Mouse (Mus musculus): ENCODE results near the gene Gpi1. TPM values are rescaled to one million over a fixed set of nuclear protein-coding genes. Genes with fewer than 3 reads are reported as not detected.

Gene Gpi1
- polyA plus RNA-seq, 1 experiment from 2014 or later: 216 TPM

GRCm38 (mm10) chr7:34168470-34169251 lies 61.5 kb downstream of the Gpi1 start:
- H3K4me1 ChIP-seq: peaks cover 13% of the 10 kb centered on the region
- 10% methylated on average over 30 of the region's 30 CpGs for WGBS

GRCm38 (mm10) chr7:34167766-34168469 lies 62.2 kb downstream of the Gpi1 start:
- WGBS: under 1% methylated on average over 44 of the region's 54 CpGs
- H3K9ac ChIP-seq: peak overlapping the region; percentile 97
- peaks cover 23% of the 10 kb centered on the region for H3K36me3 ChIP-seq (ENCODE audit: poor library complexity, severe bottlenecking)
- no peaks in the 10 kb centered on the region for H3K9me3 ChIP-seq (replicated peaks)
- H3K27ac ChIP-seq: peak overlapping the region; percentile 82
- ATAC-seq: peak; percentile 85
- peak overlapping the region; percentile 96 for H3K4me3 ChIP-seq
- H3K27me3 ChIP-seq: no peaks in the 10 kb centered on the region
- peaks cover 13% of the 10 kb centered on the region for H3K4me1 ChIP-seq
- peak overlapping the region; percentile 84 for H3K4me2 ChIP-seq

More at GRCm38 (mm10) chr7:34168470-34169251, 61.5 kb downstream of the Gpi1 start:
- H3K9me3 ChIP-seq (replicated peaks): no peaks in the 10 kb centered on the region
- ATAC-seq: peak; percentile 98
- H3K4me2 ChIP-seq: peak overlapping the region; percentile 84
- peak overlapping the region; percentile 82 for H3K27ac ChIP-seq
- peaks cover 16% of the 10 kb centered on the region for H3K36me3 ChIP-seq (ENCODE audit: poor library complexity, severe bottlenecking)
- peak overlapping the region; percentile 97 for H3K9ac ChIP-seq
- no peaks in the 10 kb centered on the region for H3K27me3 ChIP-seq
- peak overlapping the region; percentile 96 for H3K4me3 ChIP-seq

- no peak for ATAC-seq
- H3K9me3 ChIP-seq (replicated peaks): no peaks in the 10 kb centered on the region
- H3K4me1 ChIP-seq: peaks cover 13% of the 10 kb centered on the region
- no peaks in the 10 kb centered on the region for H3K27me3 ChIP-seq
- peaks cover 34% of the 10 kb centered on the region for H3K36me3 ChIP-seq (ENCODE audit: poor library complexity, severe bottlenecking)
- H3K9ac ChIP-seq: peak overlapping the region; percentile 39; the same call in 1 of the 2 replicates
- peak overlapping the region; percentile 9 for H3K4me3 ChIP-seq
- H3K4me2 ChIP-seq: peak overlapping the region; percentile 29
- whole genome bisulfite sequencing: 50% methylated on average over 4 of the region's 4 CpGs
- no peak overlapping the region for H3K27ac ChIP-seq
These were observed 63.3 kb downstream of the Gpi1 start for GRCm38 (mm10) chr7:34166850-34167249.

GRCm38 (mm10) chr7:34165999-34166398 lies 64.1 kb downstream of the Gpi1 start:
- ATAC-seq: no peak
- H3K27me3 ChIP-seq: no peaks in the 10 kb centered on the region
- H3K9ac ChIP-seq: no peak overlapping the region
- no peak overlapping the region for H3K4me3 ChIP-seq
- no peak overlapping the region for H3K27ac ChIP-seq
- H3K9me3 ChIP-seq (replicated peaks): no peaks in the 10 kb centered on the region
- H3K36me3 ChIP-seq (ENCODE audit: poor library complexity, severe bottlenecking): peaks cover 42% of the 10 kb centered on the region
- no peak overlapping the region for H3K4me2 ChIP-seq
- WGBS: 90% methylated on average over 3 of the region's 3 CpGs
- peaks cover 13% of the 10 kb centered on the region for H3K4me1 ChIP-seq

- H3K36me3 ChIP-seq (ENCODE audit: poor library complexity, severe bottlenecking): peaks cover 54% of the 10 kb centered on the region
- no peak for ATAC-seq
These were observed 65.5 kb downstream of the Gpi1 start for GRCm38 (mm10) chr7:34164671-34165070.

GRCm38 (mm10) chr7:34159167-34159566 lies 71.0 kb downstream of the Gpi1 start:
- Histone ChIP-seq H3K4me1 (no peaks in the 10 kb centered on the region), H3K27me3 (no peaks in the 10 kb centered on the region), H3K4me3 (no peak overlapping the region), H3K9me3 (replicated peaks) (no peaks in the 10 kb centered on the region), H3K9ac (no peak overlapping the region), H3K27ac (no peak overlapping the region), H3K4me2 (no peak overlapping the region), H3K36me3 (ENCODE audit: poor library complexity, severe bottlenecking) (peaks cover 94% of the 10 kb centered on the region)
- WGBS: 90% methylated on average over 3 of the region's 3 CpGs
- no peak for ATAC-seq

More at GRCm38 (mm10) chr7:34164671-34165070, 65.5 kb downstream of the Gpi1 start:
- no peak overlapping the region for H3K27ac ChIP-seq
- no peak overlapping the region for H3K9ac ChIP-seq
- 95% methylated on average over 7 of the region's 7 CpGs for WGBS
- peaks cover 13% of the 10 kb centered on the region for H3K4me1 ChIP-seq
- no peak overlapping the region for H3K4me3 ChIP-seq
- no peaks in the 10 kb centered on the region for H3K9me3 ChIP-seq (replicated peaks)
- no peak overlapping the region for H3K4me2 ChIP-seq
- no peaks in the 10 kb centered on the region for H3K27me3 ChIP-seq

- Histone ChIP-seq H3K27ac (no peak overlapping the region), H3K27me3 (no peaks in the 10 kb centered on the region), H3K9ac (no peak overlapping the region), H3K4me3 (no peak overlapping the region), H3K36me3 (ENCODE audit: poor library complexity, severe bottlenecking) (peaks cover 96% of the 10 kb centered on the region), H3K9me3 (replicated peaks) (no peaks in the 10 kb centered on the region), H3K4me1 (no peaks in the 10 kb centered on the region), H3K4me2 (no peak overlapping the region)
- ATAC-seq: no peak
- 96% methylated on average over 3 of the region's 3 CpGs for WGBS
These were observed 72.1 kb downstream of the Gpi1 start for GRCm38 (mm10) chr7:34157994-34158393.

Other genes with a start within 250 kb of the Gpi1 start
- not detected in 2 replicates for gene Scgb2b27, start 216.4 kb downstream of the Gpi1 start, polyA plus RNA-seq (2015; fragmentation: Nextera tagmentation; extraction: Ambion mirVana)
- gene Scgb1b27, start 208.9 kb downstream of the Gpi1 start, polyA plus RNA-seq (2015; fragmentation: Nextera tagmentation; extraction: Ambion mirVana): not detected in 2 replicates
- gene Scgb1b30, start 134.9 kb downstream of the Gpi1 start, polyA plus RNA-seq (2015; fragmentation: Nextera tagmentation; extraction: Ambion mirVana): not detected in 2 replicates
- gene Wtip, start 97.1 kb downstream of the Gpi1 start, polyA plus RNA-seq (2015; fragmentation: Nextera tagmentation; extraction: Ambion mirVana): 3.0 and 4.1 TPM in 2 replicates
- 222 and 242 TPM in 2 replicates for gene Uba2, start 60.7 kb downstream of the Gpi1 start, polyA plus RNA-seq (2015; fragmentation: Nextera tagmentation; extraction: Ambion mirVana)
- 85.6 and 90.0 TPM in 2 replicates for gene Pdcd2l, start 33.7 kb downstream of the Gpi1 start, polyA plus RNA-seq (2015; fragmentation: Nextera tagmentation; extraction: Ambion mirVana)
- gene Gm6096, start 20.7 kb upstream of the Gpi1 start, polyA plus RNA-seq (2015; fragmentation: Nextera tagmentation; extraction: Ambion mirVana): not detected in 2 replicates
- 25.1 and 26.0 TPM in 2 replicates for gene 4931406P16Rik, start 83.2 kb upstream of the Gpi1 start, polyA plus RNA-seq (2015; fragmentation: Nextera tagmentation; extraction: Ambion mirVana)
- 95.1 and 96.0 TPM in 2 replicates for gene Lsm14a, start 163.0 kb upstream of the Gpi1 start, polyA plus RNA-seq (2015; fragmentation: Nextera tagmentation; extraction: Ambion mirVana)